Mouse (Mus musculus): ENCODE data around the gene Plekhg1.

DNA sequence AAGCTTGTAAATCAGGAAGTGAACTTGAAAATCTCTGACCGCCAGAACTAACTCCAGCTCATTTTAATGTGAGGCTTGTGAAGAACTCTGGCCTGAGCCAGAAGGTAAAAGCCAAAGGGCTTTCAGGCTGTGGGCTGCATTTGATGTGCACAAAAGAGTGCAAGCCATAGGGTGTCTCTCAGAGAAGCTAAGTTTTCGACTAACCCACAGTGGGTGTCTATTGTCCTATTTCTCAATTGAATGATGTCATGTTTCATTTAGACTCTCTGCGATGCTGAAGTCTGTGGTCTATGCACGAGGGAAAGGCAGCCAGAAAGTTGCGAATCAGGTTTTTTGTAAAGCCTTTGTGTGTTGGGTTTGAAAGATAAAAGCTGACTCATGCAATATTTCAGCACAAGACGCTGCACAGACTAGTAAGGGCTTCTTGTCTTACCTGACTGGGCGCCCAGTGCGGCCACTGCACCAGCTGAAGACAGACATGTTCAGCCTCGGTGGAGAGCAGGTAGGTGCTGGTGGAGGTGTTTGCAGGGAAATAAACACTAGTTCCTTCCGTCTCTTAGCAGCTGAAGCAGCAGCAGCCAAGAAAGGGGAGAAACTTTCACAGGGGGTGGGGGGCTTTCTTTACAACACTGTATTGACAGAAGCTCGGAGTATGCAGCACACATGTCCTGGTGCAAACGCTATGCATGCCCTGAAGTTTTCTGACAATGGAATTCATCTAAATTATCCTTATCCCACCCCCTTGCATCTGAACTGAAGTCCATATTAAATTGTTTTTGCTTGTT, 123.4 kb downstream of the Plekhg1 start:
- TF ChIP-seq CTCF (IDR thresholded peaks at IDR 0.05; ENCODE audit: low read depth, low read length) (no peak), POLR2A (IDR thresholded peaks at IDR 0.05; ENCODE audit: insufficient read depth, low read length) (no peak)

All from ES-Bruce4 (cell line).